Mouse (Mus musculus): ENCODE results near the gene Bod1l.

Bod1l gene

DNA sequence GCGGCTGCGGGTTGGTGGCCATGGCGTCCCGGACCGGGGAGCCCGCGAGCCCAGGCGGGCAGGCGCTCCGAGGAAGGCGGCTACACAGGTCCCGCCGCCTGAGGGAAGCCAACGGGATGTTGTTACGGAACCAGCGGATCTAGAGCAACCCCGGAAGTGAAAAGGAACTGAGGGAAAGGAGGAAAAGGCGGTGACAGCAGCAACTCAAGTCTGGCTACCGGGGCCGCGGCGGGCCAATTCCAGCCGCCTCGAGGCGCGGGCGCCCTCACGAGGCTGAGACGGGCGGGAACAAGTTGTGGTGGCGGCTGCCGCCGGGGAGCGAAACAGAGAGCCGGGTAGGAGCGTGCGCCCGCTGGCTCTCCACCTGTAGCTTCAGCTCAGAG lies at the start of gene Bod1l:
Bod1l (minus strand) TSS at position 169 of the 383 bp plus-strand sequence.
- peak; percentile 94 for DNase-seq (ENCODE audit: low spot score in 2 of 2)

DNA sequence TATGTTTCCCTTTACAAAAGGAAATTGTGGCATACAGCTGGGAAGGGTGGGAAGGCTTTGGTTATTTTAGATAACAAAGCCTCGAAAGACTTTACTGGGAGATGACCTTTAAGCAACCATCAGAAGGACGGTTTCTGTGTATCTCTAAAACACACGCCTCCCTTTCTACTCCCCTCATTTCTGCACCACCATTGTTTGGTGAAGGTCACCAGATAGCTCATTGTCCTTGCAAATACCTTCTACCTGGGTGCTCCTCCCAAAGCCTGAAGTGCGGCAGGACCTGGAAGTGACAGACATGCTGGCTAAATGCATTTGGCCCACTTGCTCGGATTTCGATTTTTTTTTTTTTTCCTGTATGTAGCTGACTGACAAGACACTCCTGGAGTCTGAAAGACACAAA lies 49.2 kb upstream of the Bod1l start:
- DNase-seq (ENCODE audit: low spot score in 2 of 2), result no peak

DNA sequence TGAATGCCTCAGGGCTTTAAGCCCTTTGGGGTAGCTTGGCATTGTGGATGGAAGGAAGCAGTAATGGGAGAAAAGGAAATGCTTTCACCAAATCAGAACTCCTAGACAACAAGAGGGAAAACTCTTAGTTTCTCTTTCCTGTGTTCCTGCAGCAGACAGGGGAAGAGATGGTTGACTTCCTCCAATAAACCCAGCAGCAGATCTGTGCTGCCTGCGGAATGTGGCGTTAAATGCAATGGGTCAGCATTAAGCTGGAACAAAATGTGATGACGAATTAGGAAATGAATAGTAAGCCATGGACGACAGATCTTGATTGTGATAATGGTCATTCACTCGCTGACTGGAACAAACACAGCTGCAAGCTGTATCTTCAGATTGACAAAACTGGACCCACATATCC lies 46.8 kb upstream of the Bod1l start:
- DNase-seq (ENCODE audit: low spot score in 2 of 2), result no peak

DNA sequence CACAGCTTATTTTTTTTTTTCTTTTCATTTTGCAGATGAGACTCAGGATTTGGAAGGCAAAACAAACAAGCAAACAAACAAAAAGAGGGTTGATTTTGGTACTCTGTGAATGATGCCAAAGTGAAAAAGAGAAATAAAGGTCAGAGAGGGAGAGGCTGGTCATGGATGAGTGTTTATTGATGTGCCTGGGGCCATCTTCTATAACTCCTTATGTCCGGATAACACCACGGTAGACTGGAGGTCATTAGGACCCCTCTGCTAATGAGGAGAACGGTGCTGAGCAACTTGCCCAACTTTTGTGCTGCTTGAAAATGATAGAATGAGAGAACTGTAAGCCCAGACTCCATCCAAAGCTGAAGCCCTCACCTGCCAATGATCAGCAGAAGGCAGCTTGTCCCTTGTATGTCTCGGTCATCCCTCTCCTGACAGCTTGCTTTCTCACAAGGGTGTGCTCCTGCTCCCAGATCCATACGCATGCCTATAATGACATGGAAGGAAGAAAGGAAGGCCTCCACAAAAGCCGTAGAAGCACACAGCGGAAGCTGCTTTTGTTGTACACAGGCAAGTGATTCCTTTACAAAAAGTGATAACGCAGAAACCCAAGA lies 45.2 kb upstream of the Bod1l start:
- DNase-seq (ENCODE audit: low spot score in 2 of 2), result no peak

DNA sequence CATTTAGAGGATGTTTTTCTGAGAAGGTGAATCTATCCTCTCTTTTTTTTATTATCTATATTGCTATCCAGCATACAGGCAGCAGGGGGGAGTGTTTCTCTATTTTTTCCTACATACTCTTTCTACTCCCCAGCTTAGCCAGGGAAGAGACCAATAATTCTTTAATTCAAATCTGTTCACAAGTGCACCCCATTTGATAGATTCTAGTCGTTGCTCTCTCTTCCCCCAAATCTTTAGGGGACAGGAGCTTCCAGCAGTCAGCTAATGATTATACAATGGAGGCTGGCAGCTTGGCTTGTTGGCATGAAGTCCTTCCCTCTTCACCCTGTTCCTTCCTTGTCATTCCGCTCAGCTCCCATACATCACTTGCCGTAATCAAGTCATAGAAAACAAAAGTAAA lies 44.7 kb upstream of the Bod1l start:
- no peak for DNase-seq (ENCODE audit: low spot score in 2 of 2)

DNA sequence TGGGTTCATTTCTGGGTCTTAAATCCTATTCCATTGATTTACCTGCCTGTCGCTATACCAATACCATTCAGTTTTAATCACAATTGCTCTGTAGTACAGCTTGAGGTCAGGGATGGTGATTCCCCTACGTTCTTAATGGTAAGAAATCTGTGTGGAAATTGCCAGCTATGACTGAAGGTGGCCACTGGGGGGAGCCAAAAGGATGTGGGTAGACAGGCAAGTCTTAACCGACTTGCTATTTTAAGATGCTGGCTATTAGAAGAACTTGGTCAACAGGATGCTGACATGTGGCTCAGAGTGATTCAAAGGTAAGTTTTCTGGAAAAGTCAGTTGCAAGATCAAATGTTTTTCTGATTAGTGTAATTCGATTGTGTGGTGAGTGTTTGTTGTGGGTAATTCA lies 43.6 kb upstream of the Bod1l start:
- peak; percentile 19 to 24 for DNase-seq (ENCODE audit: low spot score in 2 of 2)

DNA sequence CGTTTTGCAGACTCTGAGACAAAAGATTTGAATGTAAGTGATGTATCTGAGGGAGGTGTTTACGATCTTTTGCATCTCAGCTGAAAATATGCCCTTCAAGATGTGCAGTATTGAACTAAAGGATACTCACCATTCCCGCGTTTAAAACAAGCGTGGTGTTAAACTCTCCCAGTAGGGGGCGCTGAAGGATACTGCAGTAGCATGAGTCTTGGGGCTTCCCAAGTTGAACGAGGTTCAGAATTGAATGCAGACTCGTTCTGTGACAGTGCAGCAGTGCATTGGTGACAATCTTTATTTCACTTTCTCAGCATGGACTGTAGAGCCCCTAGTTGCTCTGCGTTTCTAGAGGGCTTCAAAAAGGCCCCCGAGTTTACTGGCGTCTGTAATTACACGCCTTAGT lies 40.4 kb upstream of the Bod1l start:
- no peak for DNase-seq (ENCODE audit: low spot score in 2 of 2)

DNA sequence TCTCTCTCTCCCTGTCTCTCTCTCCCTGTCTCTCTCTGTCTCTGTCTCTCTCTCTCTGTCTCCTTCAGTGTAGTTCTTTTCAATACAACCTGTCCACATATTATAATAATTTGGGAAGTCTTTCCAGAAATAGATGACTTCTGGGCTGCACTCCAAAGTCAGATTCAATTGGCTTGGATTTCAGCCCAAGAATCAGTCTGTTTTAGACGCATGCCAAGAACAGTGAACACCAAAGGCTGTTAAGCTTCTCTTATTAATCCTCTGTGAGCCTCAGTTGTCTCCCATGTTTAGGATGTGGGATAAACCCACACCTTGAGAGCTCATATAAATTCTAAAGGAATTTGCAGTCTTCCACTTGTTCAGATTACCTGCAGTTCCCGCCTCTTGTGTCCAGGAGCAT lies 27.0 kb upstream of the Bod1l start:
- no peak for DNase-seq (ENCODE audit: low spot score in 2 of 2)

DNA sequence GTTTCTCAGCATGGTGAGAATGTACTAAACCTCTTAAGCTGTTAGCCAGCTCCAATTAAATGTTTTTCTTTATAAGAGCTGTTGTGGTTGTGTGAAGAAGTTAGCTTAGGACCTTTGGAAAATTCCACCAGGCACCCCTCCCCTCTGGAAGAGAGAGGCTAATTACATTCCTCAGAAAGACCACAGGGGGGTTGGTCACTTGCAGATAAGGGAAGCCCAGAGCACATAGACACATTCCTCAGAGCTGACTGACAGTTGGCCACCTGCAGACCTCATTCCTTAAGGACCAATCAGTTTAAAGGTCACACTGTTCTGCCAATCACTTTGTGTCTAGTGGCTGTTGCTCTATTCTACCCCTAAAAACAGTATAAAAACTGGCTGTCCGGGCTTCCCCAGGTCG lies 11.7 kb upstream of the Bod1l start:
- no peak for DNase-seq (ENCODE audit: low spot score in 2 of 2)

DNA sequence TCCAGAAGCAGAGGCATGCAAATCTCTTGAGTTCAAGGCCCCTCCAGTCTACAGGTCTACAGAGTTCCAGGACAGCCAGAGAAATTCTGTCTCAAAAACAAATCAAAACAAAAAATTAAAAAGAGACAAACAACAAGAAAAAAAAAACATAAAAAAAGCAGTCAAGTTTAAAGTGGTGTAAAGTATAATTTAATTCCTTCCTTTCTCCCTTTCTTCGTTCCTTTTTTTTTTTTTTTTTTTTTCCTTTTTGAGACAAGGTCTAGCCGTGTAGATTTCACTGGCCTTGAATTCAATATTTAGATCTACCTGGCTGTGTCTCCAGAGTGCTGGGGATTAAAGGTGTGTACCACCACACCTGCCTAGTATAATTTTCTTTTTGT lies 1.4 kb upstream of the Bod1l start:
- DNase-seq (ENCODE audit: low spot score in 2 of 2), result no peak

DNA sequence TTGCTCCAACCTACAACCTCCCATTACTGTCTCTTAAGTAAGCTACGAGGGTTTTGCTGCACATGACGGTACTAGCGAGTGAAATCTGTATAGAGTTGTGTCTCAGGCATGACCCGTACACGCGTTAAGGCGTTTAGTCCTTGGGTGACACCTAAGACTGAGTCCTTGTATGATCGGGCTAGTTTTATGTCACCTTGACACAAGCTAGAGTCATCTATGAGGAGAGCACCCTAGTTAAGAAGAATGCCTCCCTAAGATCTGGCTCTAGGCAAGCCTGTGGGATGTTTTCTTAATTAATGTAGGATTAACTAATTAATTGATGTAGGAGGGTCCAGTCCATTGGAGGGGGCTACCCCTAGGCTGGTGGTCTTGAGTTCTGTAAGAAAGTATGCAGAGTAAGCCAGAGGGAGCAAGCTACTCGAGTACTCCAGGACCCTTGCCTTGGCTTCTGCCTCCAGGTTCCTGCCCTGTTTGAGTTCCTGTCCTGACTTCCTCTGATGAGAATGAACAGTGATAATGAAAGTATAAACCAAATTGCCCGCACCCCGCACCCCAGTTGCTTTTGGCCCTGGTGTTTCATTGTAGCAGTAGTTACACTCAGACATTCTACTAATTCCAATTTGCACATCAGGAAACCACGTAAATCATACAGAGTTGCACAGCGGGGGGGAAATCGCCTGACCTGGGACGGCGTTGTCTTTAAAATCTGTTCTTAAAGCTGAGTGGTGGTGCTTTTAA lies 874 bp upstream of the Bod1l start:
- peak; percentile 25 to 39 for DNase-seq (ENCODE audit: low spot score in 2 of 2)

DNA sequence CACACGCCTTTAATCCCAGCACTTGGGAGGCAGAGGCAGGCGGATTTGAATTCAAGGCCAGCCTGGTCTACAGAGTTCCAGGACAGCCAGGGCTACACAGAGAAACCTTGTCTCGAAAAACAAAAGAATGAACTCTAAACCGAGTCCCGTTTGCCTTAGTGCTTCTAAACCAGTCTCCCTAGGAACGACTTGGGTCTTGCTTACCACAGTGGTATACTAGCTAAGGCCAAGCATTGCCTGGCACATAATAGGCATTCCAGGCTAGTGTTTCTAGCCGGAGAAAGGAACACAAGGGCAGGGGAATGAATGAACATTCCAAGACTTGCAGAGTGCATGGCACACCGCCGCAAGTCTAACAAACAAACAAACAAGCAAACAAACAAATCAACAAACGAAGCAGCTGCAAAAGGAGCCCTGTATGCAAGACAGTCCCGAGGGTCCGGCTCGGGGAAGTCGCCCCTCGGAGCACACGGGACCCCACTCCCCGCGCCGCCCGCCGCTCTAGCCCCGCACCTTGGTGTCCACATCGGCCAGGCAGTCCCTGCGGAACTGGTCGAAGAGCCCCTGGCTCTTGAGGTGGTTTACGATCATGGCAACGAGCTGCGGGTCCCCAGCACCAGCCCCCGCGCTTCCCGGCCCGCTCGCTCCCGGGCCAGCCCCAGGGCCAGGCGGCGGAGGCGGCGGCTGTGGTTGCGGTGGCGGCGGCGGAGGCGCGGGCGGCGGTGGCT lies 532 bp downstream of the Bod1l start:
- DNase-seq (ENCODE audit: low spot score in 2 of 2), result no peak

DNA sequence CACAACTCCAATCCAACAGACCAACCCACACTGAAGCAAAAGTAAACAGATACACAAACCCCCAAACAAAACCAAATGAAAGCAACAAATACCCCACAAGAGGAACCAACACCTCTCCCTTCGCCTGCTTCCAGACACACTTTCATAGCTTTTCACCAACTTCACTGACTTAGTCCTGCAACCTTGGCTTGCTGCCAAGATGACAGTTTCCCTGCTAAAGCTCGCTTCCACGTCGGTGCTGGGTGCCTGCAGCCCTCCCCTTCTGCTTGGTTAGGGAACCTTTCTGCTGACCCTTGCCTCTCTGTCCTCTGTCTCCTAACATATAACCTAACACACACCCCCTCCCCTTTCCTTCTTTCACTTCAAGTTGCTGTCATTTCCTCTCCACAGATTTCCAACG lies 1.4 kb downstream of the Bod1l start:
- peak in 1 of 2 experiments; percentile 18 for DNase-seq (ENCODE audit: low spot score in 2 of 2)

DNA sequence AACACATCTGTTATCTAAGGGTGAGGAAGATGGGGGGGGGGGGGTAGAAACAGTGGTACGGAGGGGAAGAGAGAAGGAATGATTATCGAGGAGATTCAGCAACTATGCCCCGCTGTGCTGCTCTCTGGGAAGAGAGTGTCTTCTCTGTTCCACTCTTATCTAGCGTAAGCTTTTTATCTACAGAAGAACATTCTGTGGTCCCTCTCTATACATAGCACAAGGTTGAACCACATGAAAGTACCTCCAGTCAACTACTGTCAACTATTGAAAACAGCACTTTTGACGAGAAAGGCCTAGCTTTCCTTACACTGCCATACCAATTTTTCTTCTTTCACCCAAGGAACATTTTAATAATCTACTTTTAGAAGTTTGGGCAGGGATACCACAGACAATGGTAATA lies 2.4 kb downstream of the Bod1l start:
- no peak for DNase-seq (ENCODE audit: low spot score in 2 of 2)

DNA sequence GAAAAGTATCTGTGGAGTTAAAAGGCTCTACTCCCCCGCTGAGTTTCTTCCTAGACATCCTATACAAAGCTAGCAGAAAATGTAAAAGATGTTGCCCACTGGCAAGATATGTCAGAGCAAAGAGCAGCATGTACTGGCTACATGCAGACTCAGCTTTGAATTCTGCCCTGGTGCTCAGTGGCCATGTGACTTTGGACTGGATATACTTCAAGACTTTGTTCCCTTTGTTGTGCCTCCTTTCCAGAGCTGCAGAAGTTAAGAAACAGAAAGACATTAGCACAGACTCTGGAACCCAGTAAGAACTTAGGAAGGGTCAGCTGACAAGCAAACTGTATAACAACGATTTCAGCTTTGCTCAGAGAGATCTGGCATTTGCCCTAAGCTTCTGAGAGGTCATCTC lies 14.0 kb downstream of the Bod1l start:
- DNase-seq (ENCODE audit: low spot score in 2 of 2), result no peak

DNA sequence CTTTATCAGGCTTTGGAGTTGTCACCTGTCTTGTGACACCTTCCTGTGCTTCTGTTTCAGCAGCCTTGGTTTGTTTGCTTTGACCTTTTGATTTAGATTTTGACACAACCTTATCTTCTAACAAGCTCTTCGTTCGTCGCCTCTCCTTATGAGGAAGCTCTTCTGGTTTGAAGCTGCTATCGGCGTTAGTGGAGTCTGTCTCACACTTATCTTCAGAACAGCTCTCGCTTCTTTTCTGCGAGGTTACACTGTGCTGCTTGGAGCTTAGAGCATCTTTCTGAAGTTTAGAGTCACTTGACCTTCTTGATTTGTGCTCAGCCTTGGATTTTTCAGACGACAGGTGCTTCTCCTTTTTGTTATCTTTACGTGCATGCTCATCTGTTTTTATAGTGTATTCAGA lies 23.0 kb downstream of the Bod1l start:
- no peak for DNase-seq (ENCODE audit: low spot score in 2 of 2)

DNA sequence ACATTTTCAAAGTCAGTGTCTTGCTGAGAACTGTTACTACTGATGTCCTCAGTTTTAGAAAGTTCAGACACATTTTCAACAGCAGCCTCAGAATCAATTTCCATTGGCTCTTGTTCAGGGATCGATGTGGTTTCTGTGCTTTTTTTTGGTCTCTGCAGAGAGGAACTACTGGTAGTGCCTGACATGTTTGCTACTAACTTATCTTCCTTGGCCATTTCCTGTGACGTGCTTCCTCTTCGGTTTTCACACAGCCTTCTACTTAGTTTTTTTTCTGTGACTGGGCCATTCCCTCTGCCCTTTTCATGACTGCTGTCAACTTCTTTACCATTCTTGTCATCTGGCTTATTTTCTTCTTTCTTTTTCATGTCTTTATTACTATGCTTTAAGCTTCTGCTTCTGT lies 23.6 kb downstream of the Bod1l start:
- DNase-seq (ENCODE audit: low spot score in 2 of 2), result no peak

DNA sequence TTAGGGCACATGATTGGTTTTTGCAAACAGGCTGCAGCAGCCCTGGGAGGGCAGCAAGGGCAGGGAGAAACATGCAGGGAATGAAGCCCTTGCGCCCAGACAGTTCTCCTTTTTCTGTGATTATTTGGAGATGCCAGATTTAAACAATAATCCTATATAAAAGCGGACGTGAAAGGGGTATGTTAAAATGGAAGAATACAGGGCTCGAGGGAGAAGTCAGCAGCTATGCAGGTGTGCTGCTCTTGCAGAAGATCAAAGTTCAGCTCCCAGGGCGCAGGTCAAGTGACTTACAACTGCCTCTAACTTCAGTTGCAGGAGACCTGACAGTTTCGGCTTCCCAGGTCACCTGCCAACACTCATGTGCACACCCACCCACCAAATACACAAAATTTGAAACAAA lies 31.6 kb downstream of the Bod1l start:
- no peak for DNase-seq (ENCODE audit: low spot score in 2 of 2)

DNA sequence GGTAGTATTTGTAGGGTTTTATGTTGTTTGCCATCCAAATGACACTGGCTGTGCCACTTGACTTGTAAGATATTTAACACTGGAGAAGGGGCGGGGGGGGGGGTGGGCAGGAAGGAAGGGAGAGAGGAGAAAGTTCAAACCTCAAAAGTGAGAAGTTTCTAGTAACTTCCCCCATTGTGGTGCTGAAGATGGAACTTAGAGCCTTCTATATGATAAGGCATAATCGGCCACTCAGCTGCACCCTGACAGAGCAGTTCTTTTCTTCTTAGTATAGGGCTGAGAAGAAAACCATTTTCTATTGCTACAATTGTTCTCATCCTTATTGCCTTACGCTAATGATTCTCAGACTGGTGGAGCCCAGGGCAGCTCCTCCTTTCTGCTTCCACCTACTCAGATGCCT lies 32.8 kb downstream of the Bod1l start:
- no peak for DNase-seq (ENCODE audit: low spot score in 2 of 2)

DNA sequence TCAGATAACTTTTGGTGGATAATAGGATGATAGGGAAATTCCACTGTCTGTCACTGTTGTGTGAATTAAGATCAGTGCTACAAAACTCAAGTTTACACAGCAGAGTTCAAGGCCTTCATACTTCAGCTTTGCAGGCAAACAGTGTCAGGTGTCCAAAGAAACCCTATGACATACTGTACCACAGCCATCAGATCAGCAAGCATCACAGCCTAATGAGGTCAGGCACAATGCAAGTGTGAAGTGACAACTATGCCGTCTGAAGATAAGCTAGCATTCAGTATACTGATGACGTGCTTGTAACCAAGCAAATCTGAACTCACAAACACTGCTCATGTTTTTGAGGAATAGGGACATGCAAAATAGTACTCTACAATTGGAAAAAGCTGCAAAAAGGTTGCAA lies 36.7 kb downstream of the Bod1l start:
- DNase-seq (ENCODE audit: low spot score in 2 of 2), result no peak

DNA sequence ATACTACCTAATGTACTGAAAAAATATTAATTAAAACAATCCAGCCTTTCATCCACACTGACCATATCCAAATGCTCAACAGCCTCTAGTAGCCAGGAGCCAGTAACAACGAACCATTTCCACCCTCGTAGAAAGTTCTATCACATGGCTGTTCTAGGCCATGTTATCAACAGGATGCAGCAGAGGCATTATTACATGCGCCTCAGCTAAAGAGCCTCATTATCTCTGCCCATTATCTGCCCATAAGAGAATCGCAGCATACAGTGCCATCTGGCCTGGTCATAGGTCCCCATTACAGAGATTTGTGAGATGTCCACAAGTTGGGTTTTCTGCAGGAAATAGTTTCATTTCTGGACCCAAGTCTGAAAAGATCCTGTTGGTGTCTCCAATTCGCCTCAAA lies 37.9 kb downstream of the Bod1l start:
- no peak for DNase-seq (ENCODE audit: low spot score in 2 of 2)

DNA sequence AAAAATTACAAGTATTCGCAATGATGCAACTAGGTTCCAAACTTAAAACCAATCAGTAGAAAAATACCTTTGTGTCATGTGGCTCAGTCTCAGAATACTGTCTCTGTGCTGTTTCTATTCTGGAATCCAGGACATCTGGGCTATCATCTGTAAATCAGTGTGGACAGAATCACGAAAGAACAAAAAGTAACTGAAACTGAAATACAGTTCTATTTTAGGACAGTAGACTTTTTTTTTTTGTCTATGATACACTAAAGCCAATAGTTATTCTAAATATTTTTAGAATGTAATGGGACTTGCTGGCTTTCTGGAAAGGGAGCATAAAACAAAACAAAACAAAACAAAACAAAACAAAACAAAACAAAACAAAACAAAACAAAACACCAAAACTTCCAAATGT lies 39.0 kb downstream of the Bod1l start:
- DNase-seq (ENCODE audit: low spot score in 2 of 2), result no peak

DNA sequence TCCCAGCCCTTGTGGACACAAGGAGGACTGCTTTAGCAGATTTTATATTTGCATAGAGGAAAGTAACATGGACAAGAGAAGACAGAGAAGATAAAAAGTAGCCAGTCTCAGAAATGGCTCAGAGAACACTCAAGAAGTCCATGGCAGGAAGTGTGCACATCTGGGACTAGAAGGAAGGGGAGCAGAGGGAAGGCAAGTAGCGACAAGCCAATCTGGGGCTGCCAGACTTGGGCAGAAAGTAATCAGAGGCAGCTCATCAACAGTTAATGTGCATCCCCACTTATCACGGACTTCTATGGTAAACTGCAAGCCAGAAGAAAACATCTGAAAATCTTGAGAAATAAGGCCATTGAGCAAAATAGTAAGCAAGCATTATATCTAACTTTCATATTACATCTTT lies 39.5 kb downstream of the Bod1l start:
- DNase-seq (ENCODE audit: low spot score in 2 of 2), result no peak
